Mouse (Mus musculus) regulatory T cell (primary cell): ENCODE measurements around the gene Prc1.
"Not testable (repeated sequence)": the region's sequence is repeated elsewhere in the genome, so short reads cannot be mapped to it uniquely, and the experiment has no call there.

Experiments
- in situ Hi-C: fragments of 300-600 bp; cut with MboI, MseI; formaldehyde crosslinking; loops from one replicate; pipeline ENCODE4 v1.15.1; 2025; ENCODE audit warnings: high pct_unique_total_duplicates

The Prc1 gene

GRCm38 (mm10) chr7:80284391-80284790 lies 9.9 kb upstream of the Prc1 start:
- in situ Hi-C loops, result loop anchor here (10.0 kb wide), 1 partner anchor 1060 kb away; the partner anchor contains the start of gene Rps17

GRCm38 (mm10) chr7:80285725-80286124 lies 8.5 kb upstream of the Prc1 start:
- in situ Hi-C loops, result loop anchor here (10.0 kb wide), 1 partner anchor 1059 kb away; the partner anchor contains the start of gene Rps17

DNA sequence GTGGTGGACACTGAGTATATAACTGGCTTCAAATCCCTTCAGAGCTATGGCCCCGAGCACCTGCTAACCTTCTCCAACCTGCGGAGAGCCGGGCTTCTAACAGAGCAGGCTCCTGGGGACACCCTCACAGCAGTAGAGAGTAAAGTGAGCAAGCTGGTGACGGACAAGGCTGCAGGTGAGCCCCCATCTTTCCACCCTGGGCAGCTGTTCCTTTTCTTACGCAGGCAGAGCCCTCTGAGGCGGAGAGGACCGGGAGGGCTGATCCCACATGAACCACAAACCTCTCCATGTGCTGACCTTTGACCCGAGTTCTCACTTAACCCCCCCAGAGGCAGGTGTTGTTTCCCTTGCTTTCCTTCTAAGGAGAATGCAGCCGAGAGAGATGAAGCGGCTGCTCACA lies 6.5 kb upstream of the Prc1 start:
- in situ Hi-C loops, result loop anchor here (10.0 kb wide), 1 partner anchor 1057 kb away; the partner anchor contains the start of gene Rps17

- in situ Hi-C loops, result no loop called here
These were observed 756 bp downstream of the Prc1 start for GRCm38 (mm10) chr7:80294764-80295648.

GRCm38 (mm10) chr7:80296462-80296861 lies 2.2 kb downstream of the Prc1 start:
- in situ Hi-C loops, result no loop called here

- in situ Hi-C loops, result no loop called here
These were observed 2.8 kb downstream of the Prc1 start for GRCm38 (mm10) chr7:80297041-80297440.

- in situ Hi-C loops, result no loop called here
These were observed 4.5 kb downstream of the Prc1 start for GRCm38 (mm10) chr7:80298754-80299153.

DNA sequence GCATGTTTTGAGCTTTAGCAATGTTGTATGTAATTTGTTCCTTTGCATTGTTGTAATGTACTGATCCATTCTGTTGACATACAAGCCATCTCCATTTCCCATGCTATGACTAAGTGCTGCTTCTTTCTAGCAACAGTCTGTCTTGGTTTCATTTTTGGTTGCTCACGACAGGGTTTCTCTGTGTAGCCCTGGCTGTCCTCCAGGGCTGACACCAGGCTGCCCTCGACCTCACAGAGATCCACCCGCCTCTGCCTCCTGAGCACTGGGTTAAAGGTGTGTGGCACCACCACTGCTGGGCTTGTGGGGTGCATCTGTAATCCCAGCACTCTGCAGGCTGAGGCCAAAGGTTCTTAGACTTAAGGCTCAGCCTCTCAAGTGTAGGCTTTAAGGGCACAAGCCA lies 5.3 kb downstream of the Prc1 start:
- in situ Hi-C loops, result no loop called here

GRCm38 (mm10) chr7:80301522-80301921 lies 7.3 kb downstream of the Prc1 start:
- in situ Hi-C loops, result no loop called here

- in situ Hi-C loops, result no loop called here
These were observed 13.5 kb downstream of the Prc1 start for GRCm38 (mm10) chr7:80307766-80308165.

DNA sequence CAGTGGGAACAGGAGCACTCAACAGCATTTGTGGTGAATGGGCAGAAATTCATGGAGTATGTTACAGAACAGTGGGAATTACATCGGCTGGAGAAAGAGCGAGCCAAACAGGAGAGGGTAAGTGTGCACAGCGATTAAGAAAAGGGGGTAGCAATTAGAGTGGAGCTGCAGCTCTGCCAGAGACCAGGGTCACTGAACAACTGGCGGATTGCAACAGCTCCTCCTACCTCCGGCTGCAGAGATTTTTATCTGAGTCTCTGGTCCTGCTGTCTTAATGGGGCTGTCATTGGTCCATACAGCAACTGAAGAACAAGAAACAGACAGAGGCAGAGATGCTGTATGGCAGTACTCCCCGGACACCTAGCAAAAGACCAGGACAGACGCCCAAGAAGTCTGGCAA lies 16.5 kb downstream of the Prc1 start:
- in situ Hi-C loops, result no loop called here

- in situ Hi-C loops, result no loop called here
These were observed 21.5 kb downstream of the Prc1 start for GRCm38 (mm10) chr7:80315733-80316132.

DNA sequence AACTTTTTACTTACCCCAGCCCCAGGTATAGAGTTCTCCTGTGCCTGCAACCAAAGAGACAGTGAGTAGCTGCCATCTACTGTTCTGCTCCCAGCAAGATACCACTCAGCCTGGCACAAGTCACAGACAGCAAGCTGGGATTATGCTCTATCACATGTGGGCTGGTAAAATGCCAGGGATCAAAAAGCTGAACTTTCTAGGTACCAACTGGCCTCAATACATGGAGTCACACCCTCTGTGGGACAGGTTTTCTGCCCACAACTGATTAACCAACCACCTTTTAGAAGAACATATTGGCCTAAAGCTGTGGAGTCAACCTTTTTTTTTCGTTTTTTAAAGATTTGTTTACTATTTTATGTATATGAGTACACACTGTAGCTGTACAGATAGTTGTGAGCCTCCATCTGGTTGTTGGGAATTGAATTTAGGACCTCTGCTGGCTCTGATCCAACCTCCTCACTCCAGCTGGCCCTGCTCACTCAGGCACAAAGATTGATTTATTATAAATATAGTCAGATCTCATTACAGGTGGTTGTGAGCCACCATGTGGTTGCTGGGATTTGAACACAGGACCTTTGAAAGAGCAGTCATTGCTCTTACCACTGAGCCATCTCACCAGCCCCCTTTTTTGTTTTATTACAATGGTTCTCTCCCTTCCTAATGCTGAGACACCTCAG lies 23.3 kb downstream of the Prc1 start:
- in situ Hi-C loops, result no loop called here

DNA sequence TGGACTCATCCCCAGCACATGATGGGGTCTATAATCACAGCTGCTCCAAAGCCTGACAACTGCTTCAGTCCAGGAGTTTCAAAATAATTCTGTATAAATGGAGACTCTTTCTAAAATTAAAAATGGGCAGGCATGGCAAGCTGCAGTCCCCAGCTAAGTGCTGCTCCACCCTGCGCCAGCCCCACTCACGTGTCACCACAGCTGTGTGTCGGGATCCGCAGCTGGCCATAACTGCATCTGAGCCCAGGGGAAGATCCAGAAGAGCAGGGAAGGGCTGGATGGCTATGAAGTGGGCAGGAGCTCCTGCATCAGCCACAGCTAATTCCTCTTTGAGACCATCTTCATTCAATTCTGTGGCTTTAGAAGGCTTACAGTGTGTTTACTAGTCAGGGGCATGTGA lies 24.4 kb downstream of the Prc1 start:
- in situ Hi-C loops, result no loop called here

- in situ Hi-C loops, result no loop called here
These were observed 25.7 kb downstream of the Prc1 start for GRCm38 (mm10) chr7:80319846-80320496.

- in situ Hi-C loops, result no loop called here
These were observed 29.1 kb downstream of the Prc1 start for GRCm38 (mm10) chr7:80323336-80323735.

DNA sequence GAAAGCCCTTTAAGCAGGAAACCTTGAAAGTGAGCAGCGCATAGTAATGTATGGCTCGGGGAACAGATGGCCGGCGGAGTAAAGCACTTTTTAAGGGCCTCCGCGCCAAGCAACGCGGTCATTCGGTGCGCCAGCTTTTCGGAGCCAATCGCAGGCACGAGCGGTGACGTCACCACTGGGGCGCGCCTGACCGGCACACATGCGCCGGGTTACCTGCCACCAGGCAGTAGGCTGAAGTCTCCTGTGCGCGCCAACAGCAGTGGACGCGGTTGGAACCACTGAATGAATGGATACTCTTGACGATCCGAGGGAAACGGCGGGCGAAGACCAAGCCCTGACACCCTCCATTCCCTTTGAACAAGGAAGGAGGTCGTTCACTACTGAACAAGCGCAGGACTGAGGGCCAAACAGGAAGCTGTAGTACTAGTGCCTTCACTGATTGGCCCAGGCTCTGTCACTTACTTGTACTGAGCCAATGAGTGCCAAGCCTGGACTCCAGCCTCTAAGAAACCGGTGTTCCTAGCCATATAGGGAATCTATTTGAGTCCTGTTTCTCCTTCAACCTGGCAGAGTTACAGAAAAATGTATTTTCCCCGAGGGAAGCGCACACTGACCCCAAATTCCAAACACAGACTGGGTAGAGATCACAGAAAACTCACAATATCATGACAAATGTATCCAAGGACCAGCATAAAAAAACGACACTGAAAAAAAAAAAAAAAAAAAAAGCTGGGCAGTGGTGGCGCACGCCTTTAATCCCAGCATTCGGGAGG lies 30.0 kb downstream of the Prc1 start, which contains the start of gene Rccd1:
Rccd1 (minus strand) TSS at position 412 of the 773 bp plus-strand sequence.
- in situ Hi-C loops, result no loop called here

DNA sequence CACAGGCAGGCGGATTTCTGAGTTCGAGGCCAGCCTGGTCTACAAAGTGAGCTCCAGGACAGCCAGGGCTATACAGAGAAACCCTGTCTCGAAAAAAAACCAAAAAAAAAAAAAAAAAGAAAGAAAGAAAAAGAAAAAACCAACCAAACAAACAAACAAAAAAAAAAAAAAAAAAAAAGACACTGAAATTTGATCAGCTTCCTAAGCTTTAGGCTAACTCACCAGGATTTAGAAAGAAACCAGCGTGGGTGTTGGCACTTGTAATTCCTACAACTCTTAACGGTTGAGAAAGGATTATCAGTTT lies 30.5 kb downstream of the Prc1 start:
- in situ Hi-C loops, result not testable (repeated sequence)

DNA sequence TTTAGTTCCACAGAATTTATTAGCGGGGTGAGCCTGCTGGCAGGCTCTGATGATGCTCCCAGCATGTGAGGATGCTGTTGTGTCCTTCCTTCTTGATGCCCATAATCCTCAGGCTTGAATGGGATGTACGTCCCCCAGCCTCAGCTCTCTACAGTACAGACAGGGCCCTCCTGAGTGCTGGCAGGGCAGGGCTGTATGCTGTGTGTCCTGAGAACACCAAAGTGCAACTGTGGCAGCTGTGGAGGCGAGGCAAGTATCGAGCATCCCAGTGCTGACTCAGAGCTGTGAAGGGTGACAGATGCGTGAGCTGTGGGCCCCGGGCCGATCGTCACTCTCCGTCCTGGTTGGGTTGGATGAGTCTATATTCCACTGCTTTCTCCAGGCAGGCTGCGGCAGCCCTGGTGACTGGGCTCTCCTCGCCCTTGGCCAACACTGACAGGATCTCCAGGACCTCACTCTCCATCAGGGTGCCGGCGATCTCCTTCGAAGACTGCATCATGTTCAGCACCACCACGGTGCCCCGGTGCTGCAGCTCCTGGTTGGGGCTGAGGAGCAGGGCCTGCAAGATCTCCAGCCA lies 31.1 kb downstream of the Prc1 start:
- in situ Hi-C loops, result no loop called here

DNA sequence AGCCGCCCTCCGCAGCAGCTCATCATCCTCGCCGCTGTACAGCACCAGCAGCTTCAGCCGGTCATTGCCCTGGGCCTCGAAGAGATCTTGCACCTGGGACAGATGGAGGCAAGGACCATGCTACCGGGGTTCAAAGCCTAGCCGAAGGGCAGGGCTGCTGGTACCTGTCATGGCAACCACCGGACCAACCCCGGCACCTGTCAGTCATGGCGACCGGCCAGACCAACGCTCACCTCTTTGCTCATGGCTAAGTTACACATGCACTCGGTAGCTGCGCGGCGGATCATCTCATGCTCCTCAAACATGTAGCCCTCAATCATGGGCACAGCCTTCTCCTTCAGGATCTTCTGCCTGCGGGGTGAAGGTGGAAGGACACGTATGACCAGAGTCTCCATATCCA lies 31.8 kb downstream of the Prc1 start:
- in situ Hi-C loops, result no loop called here

DNA sequence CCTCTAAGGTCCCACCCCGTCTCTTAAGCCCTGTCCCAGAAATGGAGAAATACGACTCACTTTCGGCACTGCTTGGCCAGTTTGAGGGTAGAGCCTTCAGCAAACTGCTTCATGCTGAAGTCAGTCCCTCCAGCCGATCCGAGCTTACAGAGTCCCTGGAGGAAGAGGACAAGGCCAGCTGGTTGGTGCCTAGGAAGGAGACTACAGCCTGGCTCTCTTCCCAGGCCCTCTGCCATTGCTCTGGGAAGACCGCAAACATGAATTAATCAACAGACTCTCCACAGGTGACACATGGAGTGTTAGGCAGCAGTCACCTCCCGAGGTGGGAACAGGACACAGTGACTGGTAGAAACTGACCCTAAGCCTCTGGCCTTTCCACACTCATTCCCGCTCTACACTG lies 36.0 kb downstream of the Prc1 start:
- in situ Hi-C loops, result no loop called here
